9 mouse cellular contexts compared by ENCODE assay signal in genomic region chr8:11559511-11559910, GRCm38 (mm10). TPM values are rescaled to one million over a fixed set of nuclear protein-coding genes. Genes with fewer than 3 reads are reported as not detected.
DNase-seq lines count a peak whose midpoint lies in the region; ATAC-seq and TF ChIP-seq lines count a peak whose summit lies in the region.
"Had no signal": no experiment of that assay in that cellular context is flagged by ENCODE, and none has a peak within 500 bp of the region (broad histone marks: within the 10 kb centered on the region; RNA-seq: fewer than 3 reads in every experiment).

No protein-coding gene starts in this region.

- TF ChIP-seq CTCF in E14TG2a.4 (conservative IDR thresholded peaks at IDR 0.05; ENCODE audit: low read length), result no peak

- H3K4me3 ChIP-seq in hindbrain, embryonic 12.5 days, result no peak overlapping the region
- H3K4me3 ChIP-seq in hindbrain, embryonic 11.5 days (ENCODE audit: low read depth, low read length), result no peak overlapping the region
- H3K4me3 ChIP-seq in E14TG2a.4 (replicated peaks; ENCODE audit: low read length), result peak overlapping the region; percentile 94
- no peak overlapping the region for H3K4me3 ChIP-seq in embryonic facial prominence, embryonic 13.5 days
- peak overlapping the region; percentile 88 for H3K4me3 ChIP-seq in liver, embryonic 12.5 days

- DNase-seq in hindbrain, embryonic 11.5 days (ENCODE audit: low spot score), result no peak
- no peak for DNase-seq in urinary bladder, postnatal 25 days (ENCODE audit: low spot score)
- no peak for DNase-seq in retina, postnatal 1 day
- DNase-seq: adrenal gland, postnatal 25 days; kidney, adult 11 months had no signal

- no peaks in the 10 kb centered on the region for H3K9me3 ChIP-seq in hindbrain, embryonic 12.5 days (replicated peaks)
- H3K9me3 ChIP-seq in hindbrain, embryonic 11.5 days (ENCODE audit: control insufficient read depth, low read length), result no peaks in the 10 kb centered on the region
- no peaks in the 10 kb centered on the region for H3K9me3 ChIP-seq in E14TG2a.4 (ENCODE audit: low read length)
- H3K9me3 ChIP-seq in embryonic facial prominence, embryonic 13.5 days, result no peaks in the 10 kb centered on the region
- H3K9me3 ChIP-seq in liver, embryonic 12.5 days (replicated peaks), result no peaks in the 10 kb centered on the region

- no peak overlapping the region for H3K27ac ChIP-seq in hindbrain, embryonic 12.5 days
- no peak overlapping the region for H3K27ac ChIP-seq in hindbrain, embryonic 11.5 days (ENCODE audit: low read depth, low read length)
- H3K27ac ChIP-seq in embryonic facial prominence, embryonic 13.5 days, result no peak overlapping the region
- H3K27ac ChIP-seq in liver, embryonic 12.5 days, result 0 out of 2 replicates have a peak overlapping the region, but pooled peaks have one; percentile 20

- H3K9ac ChIP-seq in hindbrain, embryonic 12.5 days, result no peak overlapping the region
- no peak overlapping the region for H3K9ac ChIP-seq in hindbrain, embryonic 11.5 days (ENCODE audit: low read depth, low read length)
- H3K9ac ChIP-seq in embryonic facial prominence, embryonic 13.5 days, result no peak overlapping the region
- H3K9ac ChIP-seq in liver, embryonic 12.5 days, result peak overlapping the region; percentile 82

- H3K4me1 ChIP-seq in hindbrain, embryonic 12.5 days, result peaks cover 20% of the 10 kb centered on the region
- 0 out of 2 replicates have a peak, but pooled peaks cover 2% of the 10 kb centered on the region for H3K4me1 ChIP-seq in hindbrain, embryonic 11.5 days (replicated peaks; ENCODE audit: control insufficient read depth, insufficient read depth, low read length)
- peaks cover 54% of the 10 kb centered on the region for H3K4me1 ChIP-seq in E14TG2a.4 (replicated peaks; ENCODE audit: low read depth, low read length)
- peaks cover 14% of the 10 kb centered on the region for H3K4me1 ChIP-seq in embryonic facial prominence, embryonic 13.5 days
- H3K4me1 ChIP-seq in liver, embryonic 12.5 days, result peaks cover 25% of the 10 kb centered on the region

- 75% methylated on average over 3 of the region's 3 CpGs for WGBS in hindbrain, embryonic 12.5 days
- WGBS in hindbrain, embryonic 11.5 days, result 73% methylated on average over 3 of the region's 3 CpGs
- 57% methylated on average over 3 of the region's 3 CpGs for WGBS in embryonic facial prominence, embryonic 13.5 days
- WGBS in liver, embryonic 12.5 days (ENCODE audit: insufficient replicate concordance), result 59% methylated on average over 3 of the region's 3 CpGs

- peak overlapping the region; percentile 74; the same call in 1 of the 2 replicates for H3K4me2 ChIP-seq in hindbrain, embryonic 12.5 days (replicated peaks)
- H3K4me2 ChIP-seq in hindbrain, embryonic 11.5 days (replicated peaks; ENCODE audit: low read depth, low read length), result no peak overlapping the region
- H3K4me2 ChIP-seq in embryonic facial prominence, embryonic 13.5 days, result peak overlapping the region; percentile 73; the same call in 1 of the 2 replicates
- peak overlapping the region; percentile 98 for H3K4me2 ChIP-seq in liver, embryonic 12.5 days

- peaks cover 28% of the 10 kb centered on the region for H3K36me3 ChIP-seq in hindbrain, embryonic 12.5 days
- H3K36me3 ChIP-seq in hindbrain, embryonic 11.5 days (ENCODE audit: control insufficient read depth, insufficient read depth, low read length), result peaks cover 9% of the 10 kb centered on the region; the same call in 1 of the 2 replicates
- peaks cover 41% of the 10 kb centered on the region for H3K36me3 ChIP-seq in E14TG2a.4 (ENCODE audit: insufficient read depth, low read length)
- H3K36me3 ChIP-seq in embryonic facial prominence, embryonic 13.5 days, result peaks cover 33% of the 10 kb centered on the region
- peaks cover 40% of the 10 kb centered on the region for H3K36me3 ChIP-seq in liver, embryonic 12.5 days

- H3K27me3 ChIP-seq in hindbrain, embryonic 12.5 days, result no peaks in the 10 kb centered on the region
- no peaks in the 10 kb centered on the region for H3K27me3 ChIP-seq in hindbrain, embryonic 11.5 days (ENCODE audit: control insufficient read depth, insufficient read depth, low read length)
- H3K27me3 ChIP-seq in E14TG2a.4 (ENCODE audit: insufficient read depth, low read length), result no peaks in the 10 kb centered on the region
- H3K27me3 ChIP-seq in embryonic facial prominence, embryonic 13.5 days, result no peaks in the 10 kb centered on the region
- no peaks in the 10 kb centered on the region for H3K27me3 ChIP-seq in liver, embryonic 12.5 days (replicated peaks)

- ATAC-seq in hindbrain, embryonic 12.5 days (ENCODE audit: low FRiP score), result no peak
- no peak for ATAC-seq in hindbrain, embryonic 11.5 days (ENCODE audit: low FRiP score)
- ATAC-seq in embryonic facial prominence, embryonic 13.5 days (ENCODE audit: insufficient number of reproducible peaks, insufficient read depth, low FRiP score, low TSS enrichment, low read depth), result no peak
- ATAC-seq in liver, embryonic 12.5 days, result no peak

RNA-seq across cellular contexts. Expression of gene Ing1, which starts 4.1 kb away (rescaled TPM):
- polyA plus RNA-seq in hindbrain, embryonic 12.5 days (2016; fragmentation: Nextera tagmentation; extraction: Ambion mirVana), result 53.4 and 57.5 TPM in 2 replicates
- 41.6 and 45.7 TPM in 2 replicates for polyA plus RNA-seq in hindbrain, embryonic 11.5 days (2014; fragmentation: Nextera tagmentation; extraction: Ambion mirVana)
- polyA plus RNA-seq in embryonic facial prominence, embryonic 13.5 days (2015; fragmentation: Nextera tagmentation; extraction: Ambion mirVana), result 36.4 and 38.3 TPM in 2 replicates
- polyA plus RNA-seq in liver, embryonic 12.5 days (2016; fragmentation: Nextera tagmentation; extraction: Ambion mirVana), result 21.6 and 22.8 TPM in 2 replicates

RNA-seq across cellular contexts. Expression of gene Cars2, which starts 8.9 kb away (rescaled TPM):
- 17.9 and 20.6 TPM in 2 replicates for polyA plus RNA-seq in hindbrain, embryonic 12.5 days (2016; fragmentation: Nextera tagmentation; extraction: Ambion mirVana)
- 17.5 and 19.5 TPM in 2 replicates for polyA plus RNA-seq in hindbrain, embryonic 11.5 days (2014; fragmentation: Nextera tagmentation; extraction: Ambion mirVana)
- polyA plus RNA-seq in embryonic facial prominence, embryonic 13.5 days (2015; fragmentation: Nextera tagmentation; extraction: Ambion mirVana), result 25.7 and 29.7 TPM in 2 replicates
- 20.9 and 22.2 TPM in 2 replicates for polyA plus RNA-seq in liver, embryonic 12.5 days (2016; fragmentation: Nextera tagmentation; extraction: Ambion mirVana)

Comparison
In these comparisons a context has a peak if more than half of its experiments do, and no peak if none do; other contexts are left out.
1. H3K4me3 ChIP-seq: peak in E14TG2a.4 (single experiment) and liver, embryonic 12.5 days (single experiment); none in hindbrain, embryonic 12.5 days (single experiment), hindbrain, embryonic 11.5 days (single experiment) and embryonic facial prominence, embryonic 13.5 days (single experiment).